Mouse (Mus musculus) kidney, embryonic 16.5 days (tissue): ENCODE data around the gene Tsga10ip. TPM values are rescaled to one million over a fixed set of nuclear protein-coding genes. Genes with fewer than 3 reads are reported as not detected.
A peak's percentile ranks its signal among the peaks of the same experiment; 100 is the strongest.
"Not testable (repeated sequence)": the region's sequence is repeated elsewhere in the genome, so short reads cannot be mapped to it uniquely, and the experiment has no call there.

ENCODE experiments used
- ATAC-seq: fragments of 200-750 bp; cut with Nextera tagmentation; 2 replicates; pipeline ENCODE4 v1.8.0; 2017; ENCODE audit warnings: moderate TSS enrichment; ENCODE audit not compliant: low FRiP score, low TSS enrichment
- H3K27ac ChIP-seq: fragments of 300-500 bp; sonication (generic); 2 replicates; pipeline ENCODE4 v1.5.1; 2014; ENCODE audit warnings: low read length
- H3K27me3 ChIP-seq: fragments of 300-500 bp; sonication (generic); 2 replicates; pipeline ENCODE4 v1.6.1; 2014; ENCODE audit warnings: low read length, control low read depth, mixed read lengths; ENCODE audit not compliant: insufficient read depth
- H3K36me3 ChIP-seq: fragments of 300-500 bp; sonication (generic); 2 replicates; pipeline ENCODE4 v1.6.1; 2014; ENCODE audit warnings: low read length, control low read depth, mixed read lengths; ENCODE audit not compliant: insufficient read depth
- H3K4me1 ChIP-seq: fragments of 300-500 bp; sonication (generic); 2 replicates; pipeline ENCODE4 v1.6.1; 2014; ENCODE audit warnings: low read length, control low read depth, mixed read lengths; ENCODE audit not compliant: insufficient read depth
- H3K4me2 ChIP-seq: fragments of 300-500 bp; sonication (generic); replicated peaks from 2 replicates; pipeline ENCODE4 v1.6.1; 2014; ENCODE audit warnings: low read depth, low read length
- H3K4me3 ChIP-seq: fragments of 300-500 bp; sonication (generic); 2 replicates; pipeline ENCODE4 v1.5.1; 2014; ENCODE audit warnings: mild to moderate bottlenecking, low read length
- H3K9ac ChIP-seq: fragments of 300-500 bp; sonication (generic); replicated peaks from 2 replicates; pipeline ENCODE4 v1.6.1; 2014; ENCODE audit warnings: low read length
- H3K9me3 ChIP-seq: fragments of 300-500 bp; sonication (generic); 2 replicates; pipeline ENCODE4 v1.6.1; 2016; ENCODE audit warnings: low read length, control low read depth
- WGBS: fragments of 180-500 bp; shearing (Covaris S2); extraction: QIAGEN DNeasy Blood & Tissue Kit; methylation state at CpG from one replicate; pipeline ENCODE4 v1.1.7; 2014; 5-methylcytosine and 5-hydroxymethylcytosine counted together
- polyA plus RNA-seq: library from polyadenylated mRNA; unstranded; fragments of >200 nt; fragmentation: Nextera tagmentation; extraction: Ambion mirVana; gene quantifications from 2 replicates; pipeline ENCODE4 v1.2.1, GENCODE M21; 2015

Gene Tsga10ip
- polyA plus RNA-seq, 1 experiment from 2014 or later: 0.41 TPM

DNA sequence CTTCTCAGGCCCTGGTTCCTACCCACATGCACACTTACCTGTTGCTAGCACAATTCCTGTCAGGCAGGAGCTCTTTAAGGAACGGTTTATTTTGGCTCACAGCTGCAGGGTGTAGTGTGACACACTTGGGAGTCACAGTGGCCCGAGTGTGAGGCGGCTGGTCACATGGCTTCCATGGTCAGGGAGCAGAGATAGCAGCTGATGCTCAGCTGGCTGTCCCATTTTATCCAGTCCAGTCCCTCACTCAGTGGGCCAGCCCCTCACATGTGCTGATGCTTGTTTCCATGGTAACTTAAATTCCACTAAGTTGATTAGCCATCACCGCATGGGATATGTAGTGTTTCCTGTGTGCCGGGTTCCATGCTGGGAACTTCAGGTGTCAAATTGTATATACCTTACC, 9.6 kb upstream of the Tsga10ip start:
- Histone ChIP-seq H3K36me3 (no peaks in the 10 kb centered on the region), H3K4me1 (peaks cover 11% of the 10 kb centered on the region; the same call in 1 of the 2 replicates), H3K27me3 (no peaks in the 10 kb centered on the region), H3K9me3 (no peaks in the 10 kb centered on the region), H3K4me3 (no peak overlapping the region), H3K9ac (no peak overlapping the region), H3K27ac (no peak overlapping the region), H3K4me2 (no peak overlapping the region)
- no peak for ATAC-seq
- WGBS: 59% methylated on average over 5 of the region's 5 CpGs

DNA sequence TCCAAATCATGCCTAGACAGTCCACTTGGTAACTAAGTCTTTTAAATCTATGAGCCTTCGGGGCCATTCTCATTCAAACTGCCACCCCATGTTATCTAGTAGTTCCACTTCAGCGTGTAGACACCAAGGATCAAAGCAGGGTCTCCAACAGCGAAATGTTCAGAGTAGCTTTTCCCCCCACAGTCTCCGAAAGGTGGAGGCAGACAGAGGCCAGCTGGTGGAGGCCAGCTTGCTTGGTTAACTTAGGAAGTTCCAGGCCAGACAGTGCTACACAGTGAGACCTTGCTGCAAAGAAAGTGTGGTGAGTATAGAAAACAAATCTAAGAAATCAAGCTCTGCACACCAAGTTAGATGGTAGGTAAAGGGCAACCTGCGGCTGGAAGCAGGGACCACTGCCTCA, 8.3 kb upstream of the Tsga10ip start:
- no peak overlapping the region for H3K4me2 ChIP-seq
- no peak overlapping the region for H3K9ac ChIP-seq
- no peak for ATAC-seq
- no peaks in the 10 kb centered on the region for H3K36me3 ChIP-seq
- no peaks in the 10 kb centered on the region for H3K9me3 ChIP-seq
- peaks cover 15% of the 10 kb centered on the region; the same call in 1 of the 2 replicates for H3K4me1 ChIP-seq
- no peak overlapping the region for H3K27ac ChIP-seq
- WGBS: 80% methylated on average over 5 of the region's 5 CpGs
- no peak overlapping the region for H3K4me3 ChIP-seq
- no peaks in the 10 kb centered on the region for H3K27me3 ChIP-seq

DNA sequence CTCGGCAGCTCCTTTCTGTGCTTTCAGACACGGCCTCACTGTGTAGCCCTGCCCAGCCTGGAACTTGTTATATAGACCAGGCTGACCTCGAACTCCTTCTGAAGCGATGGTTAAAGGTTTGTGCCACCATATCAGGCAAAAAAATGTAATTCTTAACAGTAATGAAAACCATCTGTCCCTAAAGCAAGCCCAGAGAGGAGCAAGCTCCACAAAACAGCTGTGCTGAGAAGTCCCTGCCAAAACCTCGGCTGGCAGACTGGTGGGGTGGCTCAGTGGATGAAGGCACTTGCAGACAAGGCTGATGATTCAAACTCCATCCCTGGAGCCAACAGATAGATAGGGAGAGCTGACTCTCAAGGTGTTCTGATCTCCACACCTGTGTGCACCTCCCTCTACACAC, 6.7 kb upstream of the Tsga10ip start:
- WGBS: 82% methylated on average over 5 of the region's 5 CpGs
- H3K27me3 ChIP-seq: no peaks in the 10 kb centered on the region
- H3K36me3 ChIP-seq: no peaks in the 10 kb centered on the region
- no peak overlapping the region for H3K4me2 ChIP-seq
- ATAC-seq: no peak
- H3K27ac ChIP-seq: no peak overlapping the region
- peaks cover 15% of the 10 kb centered on the region; the same call in 1 of the 2 replicates for H3K4me1 ChIP-seq
- no peak overlapping the region for H3K9ac ChIP-seq
- no peak overlapping the region for H3K4me3 ChIP-seq
- no peaks in the 10 kb centered on the region for H3K9me3 ChIP-seq

DNA sequence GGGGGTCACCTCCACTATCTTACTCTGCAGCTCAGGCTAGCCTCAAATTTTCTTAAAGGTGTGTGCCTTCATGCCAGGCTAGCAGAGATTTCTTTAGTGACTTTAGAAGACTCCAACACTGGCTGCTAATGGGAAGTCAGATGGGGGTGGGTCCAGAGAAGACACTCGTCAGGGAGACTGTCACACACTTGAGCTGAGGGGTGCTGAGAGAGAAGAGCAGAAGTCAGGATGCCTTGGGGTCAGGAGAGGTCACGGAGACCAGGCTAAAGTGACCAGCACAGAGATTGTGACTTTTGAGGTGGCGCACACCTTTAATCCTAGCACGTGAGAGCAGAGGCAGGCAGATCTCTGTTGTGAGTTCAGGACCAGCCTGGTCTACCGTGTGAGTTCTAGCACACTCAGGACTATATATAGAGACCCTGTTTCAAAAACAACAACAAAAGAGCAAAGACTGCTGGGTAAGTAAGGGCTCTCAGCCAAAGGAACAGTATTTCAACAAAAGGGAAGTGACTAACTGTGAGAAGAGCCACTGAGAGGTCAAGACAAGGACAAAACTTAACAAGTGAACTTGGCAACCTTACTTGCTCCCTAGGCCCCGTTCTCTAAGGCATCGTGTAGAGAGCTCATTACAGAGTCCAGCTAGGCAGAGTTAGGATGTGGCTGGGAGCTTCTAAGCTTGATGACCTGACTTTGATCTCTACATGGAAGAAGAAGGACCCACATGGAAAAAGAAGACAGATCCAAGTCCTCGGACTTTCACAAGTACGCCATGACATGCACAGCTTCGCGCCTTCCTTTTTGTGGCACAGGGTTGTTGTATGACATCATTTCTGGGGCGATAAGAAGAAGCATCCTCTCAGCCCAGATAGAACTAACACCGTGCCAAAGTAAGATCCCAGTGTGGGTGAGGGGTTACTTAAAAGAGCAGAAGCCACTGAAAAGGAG, 6.0 kb upstream of the Tsga10ip start:
- Histone ChIP-seq H3K27ac (no peak overlapping the region), H3K9me3 (no peaks in the 10 kb centered on the region), H3K4me2 (peak overlapping the region; percentile 77; the same call in 1 of the 2 replicates), H3K9ac (no peak overlapping the region), H3K4me3 (no peak overlapping the region), H3K4me1 (peaks cover 15% of the 10 kb centered on the region; the same call in 1 of the 2 replicates), H3K36me3 (no peaks in the 10 kb centered on the region), H3K27me3 (no peaks in the 10 kb centered on the region)
- WGBS: 81% methylated on average over 13 of the region's 13 CpGs
- ATAC-seq: no peak

DNA sequence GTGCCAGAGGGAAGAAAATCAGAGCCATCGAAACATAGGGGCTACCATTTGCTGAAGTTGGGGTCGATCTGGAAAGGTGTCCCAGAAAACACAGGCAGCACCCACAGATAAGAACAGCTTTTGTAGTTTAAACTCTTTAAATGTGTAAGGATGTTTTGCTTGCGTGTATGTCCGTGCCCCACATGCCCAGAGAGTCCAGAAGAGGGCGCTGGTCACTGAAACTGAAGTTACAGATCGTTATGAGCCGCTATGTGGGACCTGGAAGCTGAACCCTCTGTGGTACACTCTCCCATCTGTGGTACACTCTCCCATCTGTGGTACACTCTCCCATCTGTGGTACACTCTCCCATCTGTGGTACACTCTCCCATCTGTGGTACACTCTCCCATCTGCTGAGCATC, 4.8 kb upstream of the Tsga10ip start:
- Histone ChIP-seq H3K27ac (peak overlapping the region; percentile 97), H3K36me3 (no peaks in the 10 kb centered on the region), H3K4me3 (peak overlapping the region; percentile 70), H3K4me2 (peak overlapping the region; percentile 77), H3K9me3 (no peaks in the 10 kb centered on the region), H3K9ac (peak overlapping the region; percentile 91), H3K4me1 (peaks cover 15% of the 10 kb centered on the region; the same call in 1 of the 2 replicates), H3K27me3 (no peaks in the 10 kb centered on the region)
- WGBS: 19% methylated on average over 7 of the region's 7 CpGs
- ATAC-seq: peak; percentile 55

DNA sequence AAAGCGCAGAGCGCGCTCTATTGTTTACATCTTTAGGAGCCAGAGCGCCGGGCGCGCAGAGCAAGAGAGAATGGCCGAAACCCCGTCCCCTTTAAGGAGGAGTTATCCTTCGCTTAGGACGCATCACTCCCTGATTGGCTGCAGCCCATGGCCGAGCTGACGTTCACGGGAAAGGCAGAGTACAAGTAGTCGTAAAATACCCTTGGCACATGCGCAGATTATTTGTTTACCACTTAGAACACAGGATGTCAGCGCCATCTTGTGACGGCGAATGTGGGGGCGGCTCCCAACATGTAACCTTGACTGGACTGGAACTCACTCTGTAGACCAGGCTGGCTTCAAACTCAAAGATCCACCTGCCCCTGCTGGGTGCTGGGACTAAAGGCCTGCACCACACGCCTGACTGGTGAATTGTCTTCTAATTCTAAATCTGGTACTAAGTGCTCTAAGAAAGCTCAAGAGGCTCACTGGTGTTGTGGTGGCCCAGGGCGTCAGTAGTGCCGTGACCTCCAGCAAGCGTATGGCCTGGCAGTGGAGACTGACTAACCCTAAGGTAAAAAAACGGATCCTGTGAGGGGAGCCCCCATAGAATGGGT, 4.3 kb upstream of the Tsga10ip start:
- H3K9ac ChIP-seq: peak overlapping the region; percentile 91
- peaks cover 15% of the 10 kb centered on the region; the same call in 1 of the 2 replicates for H3K4me1 ChIP-seq
- H3K27me3 ChIP-seq, H3K36me3 ChIP-seq, H3K9me3 ChIP-seq: not testable (repeated sequence)
- ATAC-seq: peak; percentile 82
- H3K4me3 ChIP-seq: peak overlapping the region; percentile 70
- H3K4me2 ChIP-seq: peak overlapping the region; percentile 77
- 11% methylated on average over 20 of the region's 25 CpGs for WGBS
- H3K27ac ChIP-seq: peak overlapping the region; percentile 97

DNA sequence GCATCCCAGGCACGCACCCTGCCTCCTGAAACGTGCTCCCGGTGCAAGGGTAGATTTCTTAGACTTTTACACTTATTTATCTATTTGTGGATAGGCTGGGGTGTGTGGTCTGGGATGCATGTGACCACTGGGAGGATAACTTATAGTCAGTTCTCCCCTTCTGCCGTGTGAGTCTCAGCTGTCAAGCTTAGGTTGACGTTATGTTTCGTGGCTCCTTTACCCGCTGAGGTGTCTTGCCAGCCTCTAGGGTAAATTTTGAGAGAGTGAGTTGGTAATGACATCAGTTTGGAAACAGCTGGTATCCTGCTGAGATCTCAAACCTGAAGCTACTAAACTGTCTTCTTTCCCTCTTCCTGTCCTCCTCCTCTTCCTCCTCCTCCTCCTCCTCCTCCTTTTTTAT, 3.6 kb upstream of the Tsga10ip start:
- H3K4me2 ChIP-seq: peak overlapping the region; percentile 66
- WGBS: 22% methylated on average over 7 of the region's 7 CpGs
- no peak for ATAC-seq
- no peaks in the 10 kb centered on the region for H3K27me3 ChIP-seq
- no peaks in the 10 kb centered on the region for H3K9me3 ChIP-seq
- H3K36me3 ChIP-seq: no peaks in the 10 kb centered on the region
- H3K4me3 ChIP-seq: peak overlapping the region; percentile 44
- peak overlapping the region; percentile 69 for H3K27ac ChIP-seq
- H3K9ac ChIP-seq: peak overlapping the region; percentile 70
- peaks cover 15% of the 10 kb centered on the region; the same call in 1 of the 2 replicates for H3K4me1 ChIP-seq

DNA sequence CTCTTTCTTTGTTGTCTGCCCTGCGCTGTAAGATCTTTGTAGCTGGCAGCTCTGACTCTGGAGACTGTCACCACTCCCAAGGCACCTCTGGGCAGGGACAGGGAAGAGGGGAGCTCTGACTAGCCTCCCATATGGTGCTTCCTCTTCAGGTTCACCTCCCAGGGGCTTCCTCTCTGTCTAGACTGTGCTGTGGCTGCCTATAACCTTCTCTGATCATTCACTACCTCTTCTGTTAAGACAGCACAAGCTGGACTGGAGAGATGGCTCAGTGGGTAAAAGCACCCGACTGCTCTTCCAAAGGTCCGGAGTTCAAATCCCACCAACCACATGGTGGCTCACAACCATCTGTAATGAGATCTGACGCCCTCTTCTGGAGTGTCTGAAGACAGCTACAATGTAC, 1.3 kb downstream of the Tsga10ip start:
- H3K4me2 ChIP-seq, H3K9ac ChIP-seq, H3K4me3 ChIP-seq, H3K9me3 ChIP-seq, H3K27me3 ChIP-seq, H3K36me3 ChIP-seq, H3K4me1 ChIP-seq, ATAC-seq, H3K27ac ChIP-seq: not testable (repeated sequence)
- WGBS: 73% methylated on average over 4 of the region's 4 CpGs

DNA sequence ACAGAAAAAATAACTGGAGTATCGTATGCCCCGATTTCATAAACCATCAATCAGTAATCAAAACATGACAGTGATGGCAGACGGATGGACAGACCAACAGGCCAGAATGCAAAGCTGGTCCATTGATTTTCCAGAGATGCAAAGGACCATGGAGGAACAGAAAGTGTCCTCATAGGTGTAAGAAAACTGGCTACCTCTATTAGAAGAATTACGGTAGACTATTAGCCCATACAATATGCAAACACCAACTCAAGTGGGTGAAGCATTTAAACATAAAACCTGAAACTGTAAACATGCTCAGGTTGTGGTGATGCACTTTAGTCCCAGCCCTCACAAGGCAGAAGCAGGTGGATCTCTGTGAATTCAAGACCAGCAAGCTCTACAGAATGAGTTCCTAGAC, 7.0 kb downstream of the Tsga10ip start:
- peaks cover 3% of the 10 kb centered on the region for H3K4me1 ChIP-seq
- no peak overlapping the region for H3K27ac ChIP-seq
- no peaks in the 10 kb centered on the region for H3K36me3 ChIP-seq
- no peaks in the 10 kb centered on the region for H3K9me3 ChIP-seq
- no peak overlapping the region for H3K4me3 ChIP-seq
- ATAC-seq: no peak
- H3K9ac ChIP-seq: no peak overlapping the region
- no peak overlapping the region for H3K4me2 ChIP-seq
- no peaks in the 10 kb centered on the region for H3K27me3 ChIP-seq
- 76% methylated on average over 4 of the region's 4 CpGs for WGBS

DNA sequence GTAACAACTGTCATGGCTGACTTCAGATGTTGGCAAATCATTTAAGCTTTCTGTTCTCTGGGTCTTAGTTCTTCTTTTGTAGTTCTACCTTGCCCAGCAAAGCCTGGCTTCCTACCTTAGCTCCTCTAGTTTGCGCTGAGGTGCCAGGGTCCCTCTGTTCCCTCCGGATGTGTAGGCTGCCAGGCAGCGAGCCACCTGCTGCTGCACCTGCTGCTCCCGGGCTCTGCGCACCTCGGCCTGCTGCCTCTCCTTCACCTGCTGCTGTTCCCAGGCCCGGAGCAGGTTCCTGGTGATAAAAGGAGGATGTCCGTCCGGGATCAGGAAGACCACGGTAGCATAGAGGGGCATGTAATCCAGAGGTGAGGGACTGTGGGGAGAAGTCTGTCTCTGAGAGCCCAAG, 8.2 kb downstream of the Tsga10ip start:
- WGBS: 40% methylated on average over 10 of the region's 10 CpGs
- Histone ChIP-seq H3K27me3 (no peaks in the 10 kb centered on the region), H3K27ac (no peak overlapping the region), H3K9me3 (no peaks in the 10 kb centered on the region), H3K9ac (0 out of 2 replicates have a peak overlapping the region, but pooled peaks have one; percentile 22), H3K4me2 (no peak overlapping the region), H3K4me1 (peaks cover 13% of the 10 kb centered on the region), H3K36me3 (no peaks in the 10 kb centered on the region), H3K4me3 (no peak overlapping the region)
- ATAC-seq: no peak
